Mouse (Mus musculus): ENCODE measurements at regions not wholly inside any gene's neighbourhood (a gene's known extent, or its start where the extent isn't known, plus 50 kb on each side); places are given as distances from the start of the nearest gene placed in this dataset.

DNA sequence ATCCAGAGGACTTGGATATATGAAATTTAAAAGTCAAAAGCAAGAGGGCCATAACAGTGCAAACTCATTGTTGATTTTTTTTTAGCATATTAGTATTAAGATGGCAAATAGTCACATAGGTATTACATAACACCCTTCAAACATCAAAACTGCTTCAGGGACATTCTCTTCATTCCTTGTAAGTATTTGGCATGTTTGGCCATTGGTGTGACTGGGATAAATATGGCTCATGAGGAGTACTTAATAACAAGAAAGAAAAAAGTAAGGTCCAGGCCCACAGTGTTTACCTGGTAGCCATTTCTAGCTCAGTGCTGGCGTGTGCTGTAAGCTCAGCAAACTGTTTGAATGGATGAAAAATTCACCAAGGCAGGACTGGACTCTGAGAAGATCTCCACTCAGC, 67.4 kb upstream of the Abca1 start:
- Histone ChIP-seq H3K36me3 (ENCODE audit: control insufficient read depth, insufficient read depth, low read length) (no peaks in the 10 kb centered on the region), H3K9ac (ENCODE audit: low read length) (no peak overlapping the region), H3K27me3 (ENCODE audit: control insufficient read depth, insufficient read depth, low read length) (no peaks in the 10 kb centered on the region), H3K9me3 (ENCODE audit: control insufficient read depth, low read length) (no peaks in the 10 kb centered on the region), H3K27ac (ENCODE audit: low read depth, low read length) (no peak overlapping the region), H3K4me1 (ENCODE audit: control insufficient read depth, insufficient read depth, low read length) (peaks cover 7% of the 10 kb centered on the region; the same call in 1 of the 2 replicates), H3K4me3 (ENCODE audit: low read depth, low read length) (no peak overlapping the region), H3K4me2 (ENCODE audit: low read depth) (no peak overlapping the region)
- DNase-seq (ENCODE audit: low spot score) (no peak), ATAC-seq (ENCODE audit: insufficient read depth, low FRiP score, low TSS enrichment) (no peak)
- 79% methylated on average over 1 of the region's 1 CpGs for WGBS

DNA sequence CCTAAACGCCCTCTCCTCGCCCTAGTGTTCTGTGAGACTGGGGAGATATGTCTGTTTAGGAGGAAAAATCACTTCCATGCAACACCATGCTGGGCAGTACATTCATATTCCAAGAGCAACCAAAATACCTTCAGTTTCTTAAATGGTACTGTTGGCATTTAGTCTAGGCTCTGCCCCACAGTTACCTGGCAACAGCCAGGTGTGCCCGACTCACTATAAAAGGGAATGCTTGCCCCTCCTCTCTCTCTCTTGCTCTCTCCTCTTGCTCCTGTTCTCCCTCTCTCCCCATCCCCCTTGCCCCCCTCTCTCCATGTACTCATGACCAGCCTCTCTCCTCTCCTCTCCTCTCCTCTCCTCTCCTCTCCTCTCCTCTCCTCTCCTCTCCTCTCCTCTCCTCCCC, 66.7 kb upstream of the Abca1 start:
- Histone ChIP-seq H3K9ac (ENCODE audit: low read length) (no peak overlapping the region), H3K9me3 (ENCODE audit: control insufficient read depth, low read length) (no peaks in the 10 kb centered on the region), H3K4me2 (ENCODE audit: low read depth) (no peak overlapping the region), H3K27ac (ENCODE audit: low read depth, low read length) (no peak overlapping the region), H3K4me3 (ENCODE audit: low read depth, low read length) (no peak overlapping the region), H3K36me3 (ENCODE audit: control insufficient read depth, insufficient read depth, low read length) (no peaks in the 10 kb centered on the region), H3K27me3 (ENCODE audit: control insufficient read depth, insufficient read depth, low read length) (no peaks in the 10 kb centered on the region), H3K4me1 (ENCODE audit: control insufficient read depth, insufficient read depth, low read length) (peaks cover 7% of the 10 kb centered on the region; the same call in 1 of the 2 replicates)
- ATAC-seq (ENCODE audit: insufficient read depth, low FRiP score, low TSS enrichment) (no peak), DNase-seq (ENCODE audit: low spot score) (no peak)
- WGBS, result 89% methylated on average over 3 of the region's 3 CpGs

GRCm38 (mm10) chr4:53223379-53223778, 63.7 kb upstream of the Abca1 start:
- Histone ChIP-seq H3K27ac (ENCODE audit: low read depth, low read length) (no peak overlapping the region), H3K27me3 (ENCODE audit: control insufficient read depth, insufficient read depth, low read length) (no peaks in the 10 kb centered on the region), H3K4me1 (ENCODE audit: control insufficient read depth, insufficient read depth, low read length) (peaks cover 4% of the 10 kb centered on the region; the same call in 1 of the 2 replicates), H3K4me2 (ENCODE audit: low read depth) (no peak overlapping the region), H3K9ac (ENCODE audit: low read length) (no peak overlapping the region), H3K36me3 (ENCODE audit: control insufficient read depth, insufficient read depth, low read length) (no peaks in the 10 kb centered on the region), H3K4me3 (ENCODE audit: low read depth, low read length) (no peak overlapping the region), H3K9me3 (ENCODE audit: control insufficient read depth, low read length) (no peaks in the 10 kb centered on the region)
- 81% methylated on average over 3 of the region's 3 CpGs for WGBS
- DNase-seq (ENCODE audit: low spot score), result no peak
- ATAC-seq (ENCODE audit: insufficient read depth, low FRiP score, low TSS enrichment), result no peak

DNA sequence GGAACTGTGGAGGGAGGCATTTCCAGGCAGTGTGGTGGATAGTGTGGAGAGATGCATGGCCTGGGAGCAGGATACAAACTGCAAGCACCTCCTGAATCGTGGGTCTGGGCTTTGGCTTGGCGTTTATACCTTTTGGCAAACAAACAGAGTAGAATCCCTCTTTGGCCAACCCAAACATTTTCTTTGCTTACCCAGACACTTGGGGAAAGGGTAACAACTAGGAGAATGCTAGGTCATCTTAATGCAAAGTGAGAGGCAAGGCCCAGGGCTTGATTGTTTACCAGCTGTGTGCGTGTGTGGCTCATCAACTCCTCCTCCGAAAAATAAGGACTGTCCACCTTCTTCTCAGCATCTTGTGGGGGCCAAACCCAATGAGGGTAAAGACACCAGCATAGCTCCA, 61.1 kb upstream of the Abca1 start:
- no peaks in the 10 kb centered on the region for H3K9me3 ChIP-seq (ENCODE audit: control insufficient read depth, low read length)
- H3K27me3 ChIP-seq (ENCODE audit: control insufficient read depth, insufficient read depth, low read length), result no peaks in the 10 kb centered on the region
- no peak overlapping the region for H3K4me2 ChIP-seq (ENCODE audit: low read depth)
- H3K4me3 ChIP-seq (ENCODE audit: low read depth, low read length), result no peak overlapping the region
- H3K9ac ChIP-seq (ENCODE audit: low read length), result no peak overlapping the region
- WGBS, result 78% methylated on average over 4 of the region's 4 CpGs
- no peak for ATAC-seq (ENCODE audit: insufficient read depth, low FRiP score, low TSS enrichment)
- H3K27ac ChIP-seq (ENCODE audit: low read depth, low read length), result no peak overlapping the region
- no peaks in the 10 kb centered on the region for H3K36me3 ChIP-seq (ENCODE audit: control insufficient read depth, insufficient read depth, low read length)
- DNase-seq (ENCODE audit: low spot score), result no peak
- H3K4me1 ChIP-seq (ENCODE audit: control insufficient read depth, insufficient read depth, low read length), result peaks cover 4% of the 10 kb centered on the region; the same call in 1 of the 2 replicates

- Histone ChIP-seq H3K27ac (ENCODE audit: low read depth, low read length) (no peak overlapping the region), H3K9me3 (ENCODE audit: control insufficient read depth, low read length) (no peaks in the 10 kb centered on the region), H3K27me3 (ENCODE audit: control insufficient read depth, insufficient read depth, low read length) (no peaks in the 10 kb centered on the region), H3K4me1 (ENCODE audit: control insufficient read depth, insufficient read depth, low read length) (peaks cover 4% of the 10 kb centered on the region; the same call in 1 of the 2 replicates), H3K36me3 (ENCODE audit: control insufficient read depth, insufficient read depth, low read length) (no peaks in the 10 kb centered on the region), H3K9ac (ENCODE audit: low read length) (no peak overlapping the region), H3K4me2 (ENCODE audit: low read depth) (no peak overlapping the region), H3K4me3 (ENCODE audit: low read depth, low read length) (no peak overlapping the region)
- 52% methylated on average over 3 of the region's 3 CpGs for WGBS
- ATAC-seq (ENCODE audit: insufficient read depth, low FRiP score, low TSS enrichment) (no peak), DNase-seq (ENCODE audit: low spot score) (no peak)
These were observed 59.7 kb upstream of the Abca1 start for GRCm38 (mm10) chr4:53219351-53219750.

DNA sequence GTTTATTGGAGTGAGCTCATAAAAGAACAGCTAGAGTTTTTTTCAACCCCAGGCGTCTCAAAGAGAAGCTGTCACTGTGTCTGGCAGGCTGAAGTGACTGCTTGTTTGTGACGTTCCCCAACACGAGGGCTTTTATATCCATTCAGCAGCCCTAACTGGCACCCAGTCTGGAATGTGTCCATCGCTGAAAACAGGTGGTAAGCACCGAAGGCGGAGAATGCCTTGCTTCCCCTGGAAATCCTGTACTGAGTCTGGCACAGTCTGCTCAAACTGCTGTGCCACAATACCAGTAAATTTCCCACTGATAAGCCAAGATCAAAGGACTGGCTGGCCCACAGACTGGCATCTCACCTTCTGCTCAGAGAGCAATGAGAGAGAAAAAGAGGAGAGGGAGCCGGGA, 59.1 kb upstream of the Abca1 start:
- no peaks in the 10 kb centered on the region for H3K9me3 ChIP-seq (ENCODE audit: control insufficient read depth, low read length)
- 37% methylated on average over 7 of the region's 7 CpGs for WGBS
- DNase-seq (ENCODE audit: low spot score), result no peak
- H3K27me3 ChIP-seq (ENCODE audit: control insufficient read depth, insufficient read depth, low read length), result no peaks in the 10 kb centered on the region
- H3K4me3 ChIP-seq (ENCODE audit: low read depth, low read length), result no peak overlapping the region
- H3K9ac ChIP-seq (ENCODE audit: low read length), result no peak overlapping the region
- peaks cover 4% of the 10 kb centered on the region; the same call in 1 of the 2 replicates for H3K4me1 ChIP-seq (ENCODE audit: control insufficient read depth, insufficient read depth, low read length)
- no peak overlapping the region for H3K4me2 ChIP-seq (ENCODE audit: low read depth)
- H3K27ac ChIP-seq (ENCODE audit: low read depth, low read length), result no peak overlapping the region
- ATAC-seq (ENCODE audit: insufficient read depth, low FRiP score, low TSS enrichment), result no peak
- no peaks in the 10 kb centered on the region for H3K36me3 ChIP-seq (ENCODE audit: control insufficient read depth, insufficient read depth, low read length)

- no peak for ATAC-seq (ENCODE audit: insufficient read depth, low FRiP score, low TSS enrichment)
- Histone ChIP-seq H3K9ac (ENCODE audit: low read length) (peak overlapping the region; percentile 71; the same call in 1 of the 2 replicates), H3K27ac (ENCODE audit: low read depth, low read length) (no peak overlapping the region), H3K4me1 (ENCODE audit: control insufficient read depth, insufficient read depth, low read length) (peaks cover 4% of the 10 kb centered on the region; the same call in 1 of the 2 replicates), H3K4me2 (ENCODE audit: low read depth) (peak overlapping the region; percentile 85), H3K36me3 (ENCODE audit: control insufficient read depth, insufficient read depth, low read length) (no peaks in the 10 kb centered on the region), H3K9me3 (ENCODE audit: control insufficient read depth, low read length) (no peaks in the 10 kb centered on the region), H3K4me3 (ENCODE audit: low read depth, low read length) (peak overlapping the region; percentile 51; the same call in 1 of the 2 replicates), H3K27me3 (ENCODE audit: control insufficient read depth, insufficient read depth, low read length) (no peaks in the 10 kb centered on the region)
- no peak for DNase-seq (ENCODE audit: low spot score)
- WGBS, result 46% methylated on average over 5 of the region's 5 CpGs
These were observed 58.6 kb upstream of the Abca1 start for GRCm38 (mm10) chr4:53218291-53218640.

- H3K9ac ChIP-seq (ENCODE audit: low read length), result peak overlapping the region; percentile 71
- peak; percentile 81 for ATAC-seq (ENCODE audit: insufficient read depth, low FRiP score, low TSS enrichment)
- no peak overlapping the region for H3K27ac ChIP-seq (ENCODE audit: low read depth, low read length)
- no peaks in the 10 kb centered on the region for H3K9me3 ChIP-seq (ENCODE audit: control insufficient read depth, low read length)
- H3K4me1 ChIP-seq (ENCODE audit: control insufficient read depth, insufficient read depth, low read length), result peaks cover 4% of the 10 kb centered on the region; the same call in 1 of the 2 replicates
- under 1% methylated on average over 38 of the region's 38 CpGs for WGBS
- H3K36me3 ChIP-seq (ENCODE audit: control insufficient read depth, insufficient read depth, low read length), result no peaks in the 10 kb centered on the region
- H3K27me3 ChIP-seq (ENCODE audit: control insufficient read depth, insufficient read depth, low read length), result no peaks in the 10 kb centered on the region
- peak overlapping the region; percentile 51 for H3K4me3 ChIP-seq (ENCODE audit: low read depth, low read length)
- DNase-seq (ENCODE audit: low spot score), result peak; percentile 79
- H3K4me2 ChIP-seq (ENCODE audit: low read depth), result peak overlapping the region; percentile 85
These were observed 58.1 kb upstream of the Abca1 start for GRCm38 (mm10) chr4:53217608-53218290.

- no peaks in the 10 kb centered on the region for H3K36me3 ChIP-seq (ENCODE audit: control insufficient read depth, insufficient read depth, low read length)
- H3K27ac ChIP-seq (ENCODE audit: low read depth, low read length), result no peak overlapping the region
- no peaks in the 10 kb centered on the region for H3K27me3 ChIP-seq (ENCODE audit: control insufficient read depth, insufficient read depth, low read length)
- H3K4me1 ChIP-seq (ENCODE audit: control insufficient read depth, insufficient read depth, low read length), result no peaks in the 10 kb centered on the region
- H3K4me2 ChIP-seq (ENCODE audit: low read depth), result no peak overlapping the region
- no peak for ATAC-seq (ENCODE audit: insufficient read depth, low FRiP score, low TSS enrichment)
- H3K4me3 ChIP-seq (ENCODE audit: low read depth, low read length), result no peak overlapping the region
- no peak overlapping the region for H3K9ac ChIP-seq (ENCODE audit: low read length)
- WGBS, result 69% methylated on average over 4 of the region's 4 CpGs
- no peak for DNase-seq (ENCODE audit: low spot score)
- no peaks in the 10 kb centered on the region for H3K9me3 ChIP-seq (ENCODE audit: control insufficient read depth, low read length)
These were observed 52.8 kb upstream of the Abca1 start for GRCm38 (mm10) chr4:53212541-53212940.
